Mouse (Mus musculus) intestine, embryonic 16.5 days (tissue): ENCODE measurements around the gene Cemip2. TPM values are rescaled to one million over a fixed set of nuclear protein-coding genes. Genes with fewer than 3 reads are reported as not detected.

Source experiments
- ATAC-seq: fragments of 200-750 bp; cut with Nextera tagmentation; 2 replicates; pipeline ENCODE4 v1.8.0; 2017; ENCODE audit warnings: moderate TSS enrichment, moderate library complexity
- H3K27ac ChIP-seq: fragments of 300-500 bp; sonication (generic); 2 replicates; pipeline ENCODE4 v1.5.1; 2014; ENCODE audit warnings: mild to moderate bottlenecking, low read length
- H3K27me3 ChIP-seq: fragments of 300-500 bp; sonication (generic); replicated peaks from 2 replicates; pipeline ENCODE4 v1.6.1; 2014; ENCODE audit warnings: low read length, control low read depth, mixed read lengths; ENCODE audit not compliant: control insufficient read depth, insufficient read depth
- H3K36me3 ChIP-seq: fragments of 300-500 bp; sonication (generic); 2 replicates; pipeline ENCODE4 v1.6.1; 2014; ENCODE audit warnings: low read length, control low read depth; ENCODE audit not compliant: control insufficient read depth, insufficient read depth
- H3K4me1 ChIP-seq: fragments of 300-500 bp; sonication (generic); 2 replicates; pipeline ENCODE4 v1.6.1; 2014; ENCODE audit warnings: low read length, control low read depth, mixed read lengths; ENCODE audit not compliant: control insufficient read depth, insufficient read depth
- H3K4me2 ChIP-seq: fragments of 300-500 bp; sonication (generic); 2 replicates; pipeline ENCODE4 v1.6.1; 2014; ENCODE audit warnings: low read depth, low read length, control low read depth
- H3K4me3 ChIP-seq: fragments of 300-500 bp; sonication (generic); 2 replicates; pipeline ENCODE4 v1.5.1; 2014; ENCODE audit warnings: mild to moderate bottlenecking, low read length
- H3K9ac ChIP-seq: fragments of 300-500 bp; sonication (generic); 2 replicates; pipeline ENCODE4 v1.6.1; 2014; ENCODE audit warnings: low read depth, low read length
- H3K9me3 ChIP-seq: fragments of 300-500 bp; sonication (generic); 2 replicates; pipeline ENCODE4 v1.6.1; 2016; ENCODE audit warnings: low read length, control low read depth; ENCODE audit not compliant: control insufficient read depth
- WGBS: fragments of 180-500 bp; shearing (Covaris S2); extraction: QIAGEN DNeasy Blood & Tissue Kit; methylation state at CpG from one replicate; pipeline ENCODE4 v1.1.7; 2014; 5-methylcytosine and 5-hydroxymethylcytosine counted together
- polyA plus RNA-seq: library from polyadenylated mRNA; unstranded; fragments of >200 nt; fragmentation: Nextera tagmentation; extraction: Ambion mirVana; gene quantifications from 2 replicates; pipeline ENCODE4 v1.2.1, GENCODE M21; 2015

The Cemip2 gene
- polyA plus RNA-seq, 1 experiment from 2014 or later, result 7.3 TPM

DNA sequence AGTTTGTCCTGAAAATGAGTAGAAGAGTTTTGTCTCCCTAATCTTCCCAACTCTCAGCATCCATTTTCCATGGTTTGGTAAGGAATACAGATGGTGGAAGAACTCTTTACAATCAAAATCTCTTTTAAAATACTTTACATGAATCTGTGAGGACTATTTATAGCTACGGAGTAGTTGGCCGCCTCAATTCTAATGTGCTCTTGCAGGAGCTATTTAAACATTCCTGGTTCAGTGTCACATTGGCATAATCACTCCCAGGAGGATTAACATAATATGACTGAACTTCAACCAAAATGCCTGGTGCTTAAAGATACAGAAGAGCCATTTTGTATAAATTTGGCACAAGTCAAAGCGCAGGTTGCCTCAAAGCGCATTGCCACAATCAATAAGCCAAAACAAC is 2.5 kb upstream of the Cemip2 start:
- Histone ChIP-seq H3K36me3 (no peaks in the 10 kb centered on the region), H3K4me3 (no peak overlapping the region), H3K9ac (no peak overlapping the region), H3K27ac (no peak overlapping the region), H3K9me3 (no peaks in the 10 kb centered on the region), H3K4me1 (peaks cover 15% of the 10 kb centered on the region), H3K4me2 (no peak overlapping the region), H3K27me3 (no peaks in the 10 kb centered on the region)
- ATAC-seq, result no peak
- WGBS, result 81% methylated on average over 4 of the region's 4 CpGs

DNA sequence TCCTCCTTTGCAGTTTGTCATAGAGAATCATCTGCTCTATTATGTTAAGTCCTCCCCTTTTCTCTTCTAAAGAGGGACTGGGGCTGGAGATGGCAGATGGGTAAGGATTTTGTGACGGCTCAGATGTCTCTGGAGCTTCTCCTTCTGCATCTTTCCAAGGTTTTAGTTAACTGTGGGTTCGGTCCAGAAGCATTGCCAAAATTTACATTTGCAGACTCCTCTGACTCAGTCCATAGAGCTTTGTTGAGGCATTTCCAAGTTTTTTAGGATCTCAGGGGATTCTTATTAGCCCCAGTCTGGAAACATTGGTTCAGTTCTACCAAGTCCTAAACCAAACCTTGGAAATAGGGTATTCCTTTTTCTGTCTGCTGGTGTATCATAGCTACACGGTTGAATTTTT is 1.5 kb upstream of the Cemip2 start:
- H3K27ac ChIP-seq, result no peak overlapping the region
- no peaks in the 10 kb centered on the region for H3K27me3 ChIP-seq
- H3K9ac ChIP-seq, result no peak overlapping the region
- H3K4me2 ChIP-seq, result no peak overlapping the region
- peaks cover 15% of the 10 kb centered on the region for H3K4me1 ChIP-seq
- no peaks in the 10 kb centered on the region for H3K36me3 ChIP-seq
- H3K9me3 ChIP-seq, result no peaks in the 10 kb centered on the region
- 60% methylated on average over 3 of the region's 3 CpGs for WGBS
- ATAC-seq, result no peak
- H3K4me3 ChIP-seq, result no peak overlapping the region

DNA sequence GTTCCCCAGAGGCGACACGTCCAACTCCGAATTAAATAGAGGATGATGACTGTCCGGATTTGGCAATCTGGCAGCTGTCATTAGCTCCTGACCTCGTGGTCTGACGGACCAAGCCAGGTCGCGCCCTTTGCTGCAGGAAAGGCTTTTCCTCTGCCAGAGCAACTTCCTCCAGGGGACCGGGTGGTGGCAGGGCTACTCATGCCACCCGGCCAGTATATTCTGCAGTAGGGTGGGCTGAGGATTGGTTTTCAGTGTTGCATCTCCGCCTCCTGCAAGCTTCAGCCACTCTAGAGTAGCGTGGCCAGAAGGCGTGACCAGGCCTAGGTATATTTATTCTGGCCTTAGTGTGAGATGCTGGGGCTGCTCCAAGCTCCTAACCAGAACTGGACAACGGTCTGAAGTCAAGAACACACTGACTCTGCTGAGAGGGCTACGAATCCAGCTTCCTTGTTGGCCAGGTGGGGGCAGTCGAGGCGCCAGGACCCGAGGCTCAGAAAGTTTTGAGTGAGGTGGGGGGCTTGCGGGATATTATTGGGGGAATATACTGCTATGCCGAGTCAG is 891 bp upstream of the Cemip2 start:
- WGBS, result 34% methylated on average over 20 of the region's 20 CpGs
- no peak for ATAC-seq
- Histone ChIP-seq H3K4me1 (peaks cover 15% of the 10 kb centered on the region), H3K4me2 (peak overlapping the region; percentile 57), H3K9me3 (no peaks in the 10 kb centered on the region), H3K36me3 (no peaks in the 10 kb centered on the region), H3K4me3 (no peak overlapping the region), H3K27me3 (no peaks in the 10 kb centered on the region), H3K9ac (no peak overlapping the region), H3K27ac (no peak overlapping the region)

DNA sequence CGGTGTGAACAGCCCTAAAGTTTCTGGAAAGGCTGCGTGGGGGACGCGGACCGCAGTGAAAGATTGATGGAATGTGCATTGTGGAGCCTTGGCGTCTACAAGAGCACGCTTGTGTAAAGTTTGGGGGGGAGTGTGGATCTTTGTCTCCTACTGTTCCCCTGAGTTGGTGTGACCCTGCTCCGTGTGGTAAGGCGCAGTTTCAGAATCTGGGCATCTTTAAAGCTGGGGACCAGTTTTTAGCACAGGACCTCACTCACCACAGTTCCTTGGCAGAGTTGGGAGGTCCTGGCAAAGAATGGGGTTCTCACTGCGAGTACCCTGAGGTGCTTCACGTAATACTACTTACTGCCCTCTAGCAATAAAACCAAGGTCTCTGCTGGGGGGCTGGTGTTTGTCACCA is 964 bp downstream of the Cemip2 start:
- WGBS, result 2% methylated on average over 11 of the region's 11 CpGs
- H3K27me3 ChIP-seq, result no peaks in the 10 kb centered on the region
- peak overlapping the region; percentile 86 for H3K4me2 ChIP-seq
- no peak overlapping the region for H3K27ac ChIP-seq
- peak overlapping the region; percentile 84 for H3K9ac ChIP-seq
- H3K4me1 ChIP-seq, result peaks cover 17% of the 10 kb centered on the region
- no peak for ATAC-seq
- H3K36me3 ChIP-seq, result no peaks in the 10 kb centered on the region
- peak overlapping the region; percentile 91 for H3K4me3 ChIP-seq
- H3K9me3 ChIP-seq, result no peaks in the 10 kb centered on the region

DNA sequence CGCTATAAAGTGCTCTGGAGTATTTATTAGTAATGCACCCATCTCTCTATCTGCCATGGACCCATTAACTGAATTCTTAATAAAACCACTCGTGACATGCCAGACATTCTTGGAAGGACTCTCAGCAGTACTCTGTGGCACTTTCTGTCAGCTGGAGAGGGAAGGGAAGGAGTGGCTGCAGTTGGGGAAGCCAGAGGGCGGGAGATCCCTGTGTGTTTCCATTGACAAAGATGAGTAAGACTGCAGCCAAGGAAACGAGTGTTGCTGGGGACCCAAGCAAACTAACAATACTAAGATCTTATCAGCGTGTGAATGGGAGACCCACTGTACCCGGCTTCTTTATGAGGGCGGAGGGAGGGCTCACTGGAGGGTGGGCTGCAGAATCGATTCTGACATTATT is 2.5 kb downstream of the Cemip2 start:
- Histone ChIP-seq H3K4me2 (no peak overlapping the region), H3K9me3 (no peaks in the 10 kb centered on the region), H3K27ac (no peak overlapping the region), H3K4me1 (peaks cover 24% of the 10 kb centered on the region), H3K27me3 (no peaks in the 10 kb centered on the region), H3K36me3 (no peaks in the 10 kb centered on the region), H3K9ac (no peak overlapping the region), H3K4me3 (no peak overlapping the region)
- no peak for ATAC-seq
- 61% methylated on average over 8 of the region's 8 CpGs for WGBS

DNA sequence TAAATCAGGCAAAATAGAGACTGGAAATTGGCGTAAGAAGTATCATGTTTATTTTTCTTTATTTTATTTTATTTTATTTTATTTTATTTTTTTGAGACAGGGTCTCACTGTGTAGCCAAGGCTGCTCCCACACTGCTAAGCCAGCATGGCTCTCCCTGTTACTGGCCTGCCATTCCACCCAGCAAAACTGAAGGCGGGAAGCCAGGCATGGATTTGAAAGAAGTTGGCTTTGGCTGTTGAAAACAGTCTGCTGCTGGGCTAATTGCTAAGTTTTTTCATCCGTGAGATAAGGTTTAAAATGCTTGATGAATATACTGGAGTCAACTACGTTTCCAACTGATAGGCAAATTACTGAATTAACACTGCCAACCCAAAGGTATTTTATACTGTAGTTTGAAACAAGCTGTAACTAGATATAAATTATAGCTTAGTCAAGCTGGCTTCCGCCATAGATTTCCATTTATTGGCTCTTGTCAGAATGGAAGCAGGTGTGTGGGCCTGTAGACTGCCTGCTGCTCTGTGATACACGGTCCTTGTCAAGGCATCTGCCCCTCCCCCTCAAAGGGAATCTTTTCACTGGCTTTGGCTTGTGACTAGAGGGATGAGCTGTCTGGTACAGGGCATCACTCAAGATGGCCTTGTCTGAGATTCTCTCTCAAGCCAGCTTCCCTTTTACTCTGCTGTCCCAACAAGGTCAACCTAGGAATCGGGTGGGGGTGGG is 3.1 kb downstream of the Cemip2 start:
- Histone ChIP-seq H3K27ac (no peak overlapping the region), H3K9me3 (no peaks in the 10 kb centered on the region), H3K36me3 (no peaks in the 10 kb centered on the region), H3K27me3 (no peaks in the 10 kb centered on the region), H3K4me1 (peaks cover 24% of the 10 kb centered on the region), H3K4me3 (no peak overlapping the region), H3K9ac (no peak overlapping the region), H3K4me2 (no peak overlapping the region)
- 66% methylated on average over 7 of the region's 7 CpGs for WGBS
- ATAC-seq, result no peak

DNA sequence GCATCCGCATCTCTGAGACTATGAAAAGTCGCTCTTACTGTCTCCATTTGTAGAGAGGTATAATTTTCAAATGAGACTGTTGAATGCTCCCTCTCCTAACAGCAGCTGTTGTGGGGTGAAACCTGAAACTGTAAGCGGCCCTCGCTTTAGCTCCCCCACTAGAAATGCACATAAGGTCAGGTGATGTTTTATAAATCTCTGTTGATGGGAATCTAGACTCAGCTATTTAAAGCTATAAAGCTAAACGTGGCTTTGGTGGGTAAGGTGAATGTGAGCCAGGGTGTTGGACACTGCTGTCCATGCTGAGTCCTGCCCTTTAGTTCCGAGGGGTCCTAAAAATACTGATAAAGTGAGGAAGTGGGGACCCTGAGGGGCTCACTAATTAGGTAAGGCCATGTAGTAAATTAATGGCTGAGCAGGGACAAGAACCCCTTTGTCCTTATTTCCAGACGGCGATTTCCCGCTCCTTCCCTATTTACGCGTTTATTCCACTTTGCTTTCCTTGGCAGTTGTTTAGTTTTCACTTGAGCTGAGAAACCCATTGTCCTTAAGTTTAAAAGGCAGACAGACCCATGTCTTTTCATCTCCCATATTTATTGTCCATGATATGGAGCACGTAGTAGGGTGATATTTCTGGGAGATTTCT is 3.8 kb downstream of the Cemip2 start:
- H3K9me3 ChIP-seq, result no peaks in the 10 kb centered on the region
- ATAC-seq, result no peak
- H3K36me3 ChIP-seq, result no peaks in the 10 kb centered on the region
- H3K27me3 ChIP-seq, result no peaks in the 10 kb centered on the region
- H3K9ac ChIP-seq, result no peak overlapping the region
- no peak overlapping the region for H3K27ac ChIP-seq
- no peak overlapping the region for H3K4me2 ChIP-seq
- 62% methylated on average over 12 of the region's 12 CpGs for WGBS
- H3K4me3 ChIP-seq, result no peak overlapping the region
- H3K4me1 ChIP-seq, result peaks cover 24% of the 10 kb centered on the region

DNA sequence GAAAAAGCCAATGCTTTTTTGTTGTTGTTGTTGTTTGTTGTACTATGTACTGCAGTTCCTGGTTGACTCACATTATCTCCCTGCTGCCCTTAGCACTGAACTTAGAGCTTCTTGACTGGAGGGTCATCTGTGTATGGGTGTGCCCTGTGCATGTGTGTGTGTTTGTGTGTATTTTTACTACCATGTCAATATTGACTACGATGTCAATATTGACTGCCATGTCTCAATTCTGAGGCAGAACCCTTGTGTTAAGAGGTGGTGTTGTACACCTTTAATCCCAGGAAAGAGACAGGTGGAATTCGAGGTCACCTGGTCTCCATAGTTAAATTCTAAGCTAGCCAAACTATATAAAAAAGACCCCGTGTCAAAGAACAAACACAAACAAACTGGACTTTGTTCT is 5.6 kb downstream of the Cemip2 start:
- ATAC-seq, result 0 out of 2 replicates have a peak, but pooled peaks have one; percentile 17
- Histone ChIP-seq H3K27me3 (no peaks in the 10 kb centered on the region), H3K4me2 (no peak overlapping the region), H3K9ac (no peak overlapping the region), H3K4me1 (peaks cover 20% of the 10 kb centered on the region), H3K27ac (no peak overlapping the region), H3K4me3 (no peak overlapping the region), H3K9me3 (no peaks in the 10 kb centered on the region), H3K36me3 (no peaks in the 10 kb centered on the region)
- WGBS, result 61% methylated on average over 3 of the region's 3 CpGs

DNA sequence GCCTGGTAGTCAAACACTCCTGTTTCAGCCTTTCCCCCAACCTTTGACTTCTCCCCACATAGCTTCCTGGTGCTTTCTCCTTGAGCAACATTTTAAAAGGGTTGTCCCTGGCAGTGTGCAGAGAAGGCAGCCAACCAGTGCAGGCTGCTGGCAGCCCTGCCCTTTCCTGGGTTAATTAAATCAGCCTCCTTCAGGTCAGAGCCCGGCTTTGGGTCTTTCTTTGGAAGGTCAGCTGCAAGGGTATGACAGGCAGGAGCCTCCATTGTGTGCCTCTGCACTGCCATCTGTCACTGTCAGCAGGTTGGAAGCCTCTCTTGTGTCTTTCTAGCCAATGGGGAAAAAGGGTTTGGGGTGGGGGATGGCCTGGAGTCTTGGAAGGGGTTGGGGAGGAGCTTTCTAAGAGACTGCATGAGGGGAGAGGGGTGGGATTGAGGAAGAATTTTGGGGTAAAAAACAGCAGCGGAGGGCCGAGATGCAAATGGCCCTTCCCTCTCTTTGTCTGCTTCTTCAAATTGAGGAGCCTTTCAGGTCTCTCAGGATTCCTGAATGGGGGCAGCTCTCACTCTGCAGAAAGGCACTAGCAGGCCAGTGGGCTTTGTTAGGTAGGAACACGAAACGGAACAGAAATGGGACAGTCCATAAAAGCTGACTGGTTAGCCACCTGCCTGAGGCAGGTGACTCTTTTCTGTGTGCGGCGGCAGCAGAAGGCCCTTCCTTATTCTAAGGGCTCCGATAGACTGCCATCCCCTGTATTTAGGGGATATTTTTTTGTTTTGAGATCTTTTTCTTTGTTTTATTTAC is 6.4 kb downstream of the Cemip2 start:
- 48% methylated on average over 8 of the region's 8 CpGs for whole genome bisulfite sequencing
- peak; percentile 80 for ATAC-seq

More for the DNA sequence above, 6.4 kb downstream of the Cemip2 start:
- Histone ChIP-seq H3K9me3 (no peaks in the 10 kb centered on the region), H3K4me2 (no peak overlapping the region), H3K4me1 (peaks cover 14% of the 10 kb centered on the region), H3K4me3 (no peak overlapping the region), H3K27ac (peak overlapping the region; percentile 38; the same call in 1 of the 2 replicates), H3K36me3 (no peaks in the 10 kb centered on the region), H3K9ac (no peak overlapping the region), H3K27me3 (no peaks in the 10 kb centered on the region)
